Mouse (Mus musculus) cortical plate, adult 2 months (tissue): Measurements from ENCODE around the gene Elp5. TPM values are rescaled to one million over a fixed set of nuclear protein-coding genes. Genes with fewer than 3 reads are reported as not detected.

Source experiments
- H3K27ac ChIP-seq: fragments of 200-500 bp; 2 replicates; pipeline ENCODE4 v1.5.1; 2012; ENCODE audit warnings: low read length, control low read depth, inconsistent platforms; ENCODE audit not compliant: insufficient read depth
- H3K4me1 ChIP-seq: fragments of 200-500 bp; 2 replicates; pipeline ENCODE4 v1.6.1; 2011; ENCODE audit warnings: low read length; ENCODE audit not compliant: control insufficient read depth, insufficient read depth
- H3K4me3 ChIP-seq: fragments of 200-500 bp; 2 replicates; pipeline ENCODE4 v1.5.1; 2011; ENCODE audit warnings: mild to moderate bottlenecking, low read length, control low read depth; ENCODE audit not compliant: insufficient read depth
- CTCF ChIP-seq: fragments of 200-500 bp; IDR thresholded peaks from 2 replicates; pipeline ENCODE4 v1.5.1; 2011; ENCODE audit warnings: mild to moderate bottlenecking, control low read depth, low read length; ENCODE audit not compliant: insufficient read depth; ENCODE audit errors: extremely low read depth
- POLR2A ChIP-seq: fragments of 200-500 bp; IDR thresholded peaks from 2 replicates; pipeline ENCODE4 v1.6.1; 2011; ENCODE audit warnings: mild to moderate bottlenecking, low read length, control low read depth; ENCODE audit not compliant: insufficient read depth; ENCODE audit errors: extremely low read depth
- polyA plus RNA-seq: library from polyadenylated mRNA; depleted of rRNA; stranded (reverse); fragments of >200 nt; gene quantifications from 2 replicates; pipeline ENCODE4 v1.2.3, GENCODE M21; 2012

Gene Elp5
- polyA plus RNA-seq, 1 experiment, result 121 TPM

GRCm38 (mm10) chr11:69948763-69949150, 33.6 kb downstream of the Elp5 start:
- H3K27ac ChIP-seq, result no peak overlapping the region
- peak; percentile 79 for TF ChIP-seq CTCF
- no peak for TF ChIP-seq POLR2A
- no peak overlapping the region for H3K4me3 ChIP-seq

DNA sequence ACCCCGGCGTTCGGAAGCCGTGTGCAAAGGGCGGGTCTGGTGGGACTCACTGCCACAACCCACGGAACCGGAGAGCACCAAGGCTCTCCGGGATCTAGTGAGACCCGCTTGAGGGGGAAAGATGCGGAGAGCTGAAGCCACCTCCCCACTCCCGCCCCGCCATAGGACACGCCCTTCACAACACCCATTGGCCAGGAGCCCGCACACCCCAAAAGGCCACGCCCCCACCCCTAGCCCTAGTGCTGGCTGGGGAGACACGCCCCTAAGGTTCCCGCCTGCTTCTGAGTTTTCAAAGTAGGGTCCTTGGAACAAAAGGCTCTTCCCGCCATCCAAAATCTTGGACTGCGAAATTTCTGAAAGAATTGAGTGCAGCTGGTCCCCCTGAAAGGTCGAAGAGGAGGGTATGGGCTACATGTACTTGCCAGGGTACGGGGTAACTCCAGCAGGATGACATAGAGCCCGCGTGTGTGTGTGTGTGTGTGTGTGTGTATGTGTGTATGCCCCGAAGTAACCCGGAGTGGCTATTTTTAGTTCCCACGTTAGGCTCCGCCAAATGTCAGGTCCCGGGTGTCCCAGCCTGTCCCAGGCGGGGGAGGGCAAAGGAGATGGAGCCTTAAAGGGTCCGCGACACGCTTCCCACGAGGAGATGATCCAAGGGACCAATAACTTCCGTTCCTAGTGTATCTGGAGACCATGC, 34.1 kb downstream of the Elp5 start, which contains the start of gene Slc2a4:
TSS of gene Slc2a4 (minus strand) at position 123 of the 697 bp plus-strand sequence.
- Histone ChIP-seq H3K4me3 (no peak within 1 kb of the TSS), H3K4me1 (no peaks in the 10 kb centered on the region), H3K27ac (no peak within 1 kb of the TSS)
- TF ChIP-seq POLR2A (no peak), CTCF (no peak)

More at GRCm38 (mm10) chr11:69948763-69949150, 33.6 kb downstream of the Elp5 start:
- H3K4me1 ChIP-seq, result no peaks in the 10 kb centered on the region

DNA sequence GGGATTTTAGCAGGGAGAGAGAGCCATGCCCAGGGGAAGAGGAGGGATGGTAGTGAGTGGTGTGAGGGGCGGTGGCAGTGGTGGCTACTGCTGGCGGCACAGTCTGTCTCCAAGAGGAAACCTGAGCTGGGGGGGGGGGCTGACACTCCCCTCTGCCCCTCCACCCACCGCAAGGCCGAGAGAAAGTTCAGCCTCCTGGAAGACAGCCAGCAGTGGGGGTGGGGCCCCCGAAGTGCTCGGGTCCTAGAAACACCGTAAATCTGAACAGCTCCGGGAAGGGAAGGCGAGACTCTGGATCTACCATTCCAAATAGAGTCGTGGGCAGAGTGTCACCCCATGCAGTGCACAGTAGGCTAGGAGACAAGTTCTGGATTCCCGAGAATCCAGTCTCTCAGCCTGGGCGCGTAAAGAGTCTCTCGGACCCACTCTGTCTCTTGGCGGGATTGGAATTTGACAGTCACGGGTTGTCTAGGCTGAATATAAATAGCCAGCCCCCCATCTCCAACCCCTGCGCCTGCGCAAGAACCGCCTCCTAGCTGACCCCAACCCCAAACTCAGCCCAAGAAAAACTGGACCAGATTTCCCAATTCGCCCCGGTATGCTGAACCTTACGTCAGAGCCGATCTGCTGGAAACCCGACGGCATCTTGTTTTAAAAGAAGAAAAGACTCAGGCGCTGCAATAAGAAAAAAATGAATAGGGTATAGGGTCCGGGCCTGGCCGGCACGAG, 34.8 kb downstream of the Elp5 start:
- TF ChIP-seq POLR2A (no peak), CTCF (no peak)
- H3K27ac ChIP-seq, result no peak overlapping the region
- H3K4me3 ChIP-seq, result no peak overlapping the region
- H3K4me1 ChIP-seq, result no peaks in the 10 kb centered on the region

DNA sequence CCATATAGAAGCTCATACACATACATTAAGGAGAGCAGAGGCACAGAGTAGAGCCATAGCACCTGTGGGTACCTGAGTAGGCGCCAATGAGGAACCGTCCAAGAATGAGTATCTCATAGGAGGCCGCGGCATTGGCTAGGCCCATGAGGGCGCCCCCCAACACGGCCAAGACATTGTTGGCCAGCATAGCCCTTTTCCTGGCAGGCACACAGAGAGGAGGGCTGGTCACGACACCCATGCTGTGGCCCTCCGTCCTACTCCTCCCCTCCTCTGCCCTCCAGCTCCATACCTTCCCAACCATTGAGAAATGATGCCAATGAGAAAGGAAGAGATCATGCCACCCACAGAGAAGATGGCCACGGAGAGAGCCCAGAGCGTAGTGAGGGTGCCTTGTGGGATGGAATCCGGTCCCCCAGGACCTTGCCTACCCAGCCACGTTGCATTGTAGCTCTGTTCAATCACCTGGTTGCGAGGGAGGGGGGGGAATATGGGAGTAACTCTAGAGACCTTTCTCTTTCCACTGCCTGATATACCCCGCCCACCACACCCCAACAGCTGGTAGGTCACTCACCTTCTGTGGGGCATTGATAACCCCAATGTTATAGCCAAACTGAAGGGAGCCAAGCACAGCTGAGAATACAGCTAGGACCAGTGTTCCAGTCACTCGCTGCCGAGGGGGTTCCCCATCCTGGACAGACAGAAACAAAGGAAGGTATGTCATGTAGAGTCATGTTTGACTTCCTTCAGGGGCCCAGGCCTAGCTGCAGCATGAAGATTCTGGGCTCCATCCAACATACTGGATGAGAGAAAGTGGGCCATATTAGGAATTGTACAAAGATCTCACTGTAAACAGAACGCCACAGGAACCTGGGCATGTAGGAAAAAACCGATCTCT, 36.1 kb downstream of the Elp5 start:
- H3K27ac ChIP-seq, result no peak overlapping the region
- H3K4me1 ChIP-seq, result no peaks in the 10 kb centered on the region
- TF ChIP-seq POLR2A (no peak), CTCF (no peak)
- no peak overlapping the region for H3K4me3 ChIP-seq

DNA sequence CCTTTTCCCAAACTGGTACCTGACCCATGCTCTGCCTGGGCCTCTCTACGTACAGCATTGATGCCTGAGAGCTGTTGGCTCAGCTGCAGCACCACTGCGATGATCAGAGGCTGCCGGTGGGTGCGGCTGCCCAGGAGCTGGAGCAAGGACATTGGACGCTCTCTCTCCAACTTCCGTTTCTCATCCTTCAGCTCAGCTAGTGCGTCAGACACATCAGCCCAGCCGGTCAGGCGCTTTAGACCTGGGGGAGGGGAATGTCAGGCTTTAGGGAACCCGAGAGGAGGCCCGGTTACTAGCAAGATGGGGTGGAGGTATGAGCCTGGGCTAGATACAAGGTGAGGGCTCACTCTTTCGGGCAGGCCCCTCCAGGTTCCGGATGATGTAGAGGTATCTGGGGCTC, 37.1 kb downstream of the Elp5 start:
- H3K4me1 ChIP-seq, result no peaks in the 10 kb centered on the region
- no peak overlapping the region for H3K27ac ChIP-seq
- no peak for TF ChIP-seq POLR2A
- no peak for TF ChIP-seq CTCF
- H3K4me3 ChIP-seq, result no peak overlapping the region

DNA sequence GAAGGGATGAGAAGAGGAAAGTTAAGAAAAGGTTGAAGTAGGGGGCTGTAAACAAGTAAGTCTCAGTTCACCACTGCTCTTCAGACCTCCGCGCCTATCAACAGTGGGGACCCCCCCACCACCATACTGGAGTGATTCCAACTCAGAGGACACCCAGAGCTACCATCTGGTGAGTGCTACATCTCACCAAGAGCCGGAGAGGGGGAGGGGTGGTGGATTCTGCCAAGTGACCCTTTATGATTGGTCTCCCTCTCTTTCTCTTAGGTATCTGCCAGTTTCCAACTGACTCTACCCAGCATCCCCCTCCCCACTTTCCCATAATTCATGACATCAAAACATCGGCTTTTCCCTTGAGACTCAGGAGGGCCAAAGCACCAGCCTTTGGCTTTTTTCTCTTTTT, 41.4 kb downstream of the Elp5 start:
- H3K4me1 ChIP-seq, result peaks cover 2% of the 10 kb centered on the region; the same call in 1 of the 2 replicates
- H3K4me3 ChIP-seq, result no peak overlapping the region
- TF ChIP-seq CTCF (no peak), POLR2A (no peak)
- no peak overlapping the region for H3K27ac ChIP-seq

- TF ChIP-seq POLR2A (no peak), CTCF (no peak)
- Histone ChIP-seq H3K4me1 (peaks cover 2% of the 10 kb centered on the region; the same call in 1 of the 2 replicates), H3K27ac (no peak overlapping the region), H3K4me3 (no peak overlapping the region)
Measured at GRCm38 (mm10) chr11:69939731-69940130, 42.6 kb downstream of the Elp5 start.

GRCm38 (mm10) chr11:69939181-69939580, 43.1 kb downstream of the Elp5 start:
- TF ChIP-seq POLR2A (no peak), CTCF (no peak)
- Histone ChIP-seq H3K4me3 (no peak overlapping the region), H3K27ac (no peak overlapping the region), H3K4me1 (peaks cover 2% of the 10 kb centered on the region; the same call in 1 of the 2 replicates)

DNA sequence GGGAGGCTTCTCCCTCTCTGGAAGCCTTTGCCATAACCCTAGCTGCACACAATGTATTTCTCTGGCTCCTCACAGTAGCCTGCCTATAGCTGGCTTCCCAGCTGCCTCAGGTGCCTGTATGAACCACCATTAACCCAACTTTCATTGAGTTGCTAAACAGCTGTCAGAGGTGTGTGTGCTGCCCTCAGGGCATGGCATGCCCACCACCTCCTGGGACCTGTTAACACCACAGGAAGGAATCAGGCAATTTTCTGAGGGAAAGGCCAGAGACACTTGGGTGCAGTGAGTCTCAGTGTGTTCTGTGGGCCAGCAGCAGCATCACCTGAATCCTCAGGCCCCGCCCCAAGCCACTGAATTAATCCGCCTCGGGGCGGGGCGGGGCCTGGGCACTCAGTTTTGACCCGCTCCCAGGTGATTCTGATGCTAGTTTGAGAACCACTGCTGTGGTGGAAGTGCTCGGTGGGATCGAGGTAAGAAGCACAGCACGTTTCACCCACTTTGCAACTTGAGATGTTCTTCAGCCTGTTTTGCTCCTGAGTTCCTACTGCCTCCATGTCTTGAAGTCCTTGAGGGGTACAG, 43.8 kb downstream of the Elp5 start:
- TF ChIP-seq POLR2A (no peak), CTCF (no peak)
- no peak overlapping the region for H3K4me3 ChIP-seq
- no peak overlapping the region for H3K27ac ChIP-seq
- H3K4me1 ChIP-seq, result peaks cover 2% of the 10 kb centered on the region; the same call in 1 of the 2 replicates
